Mouse (Mus musculus): ENCODE data around the gene Upf2. TPM values are rescaled to one million over a fixed set of nuclear protein-coding genes. Genes with fewer than 3 reads are reported as not detected.
"Not testable (repeated sequence)": the region's sequence is repeated elsewhere in the genome, so short reads cannot be mapped to it uniquely, and the experiment has no call there.

Upf2 gene
- polyA plus RNA-seq, 1 experiment = 0.49 TPM

- no peaks in the 10 kb centered on the region for H3K36me3 ChIP-seq (ENCODE audit: control insufficient read depth)
- TF ChIP-seq GATA1 (IDR thresholded peaks at IDR 0.05; ENCODE audit: low read length) (no peak), TAL1 (IDR thresholded peaks at IDR 0.05; ENCODE audit: low read length) (no peak)
- H3K9me3 ChIP-seq (ENCODE audit: control insufficient read depth, low read length) = no peaks in the 10 kb centered on the region
- no peaks in the 10 kb centered on the region for H3K27me3 ChIP-seq (ENCODE audit: control insufficient read depth)
- H3K4me1 ChIP-seq (ENCODE audit: control insufficient read depth) = peaks cover 64% of the 10 kb centered on the region
- H3K4me3 ChIP-seq (replicated peaks) = peak within 1 kb of the TSS; percentile 75
Observed at GRCm38 (mm10) chr2:5942416-5943032, 8.7 kb upstream of the Upf2 start, which contains the start of gene Dhtkd1. Dhtkd1 (minus strand) TSS chr2:5942792.

DNA sequence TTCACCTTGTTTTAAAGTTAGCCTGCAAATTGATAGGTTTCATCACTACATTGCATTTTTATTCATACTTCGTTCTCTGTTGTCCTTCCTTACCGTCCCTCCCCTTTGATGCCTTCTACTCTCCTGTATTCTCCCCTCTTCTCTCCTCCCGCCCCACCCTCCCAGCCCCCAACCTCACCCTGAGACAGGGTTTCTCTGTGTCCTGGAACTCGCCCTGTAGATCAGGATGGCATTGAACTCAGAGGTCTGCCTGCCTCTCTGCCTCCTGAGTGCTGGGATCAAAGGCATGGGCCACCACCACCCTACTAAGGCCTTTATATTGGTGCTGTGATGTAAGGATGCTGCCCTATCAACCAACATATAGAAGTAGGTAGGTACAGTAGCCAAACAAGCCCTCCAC, 8.2 kb upstream of the Upf2 start:
- Histone ChIP-seq H3K9me3 (ENCODE audit: control insufficient read depth, low read length) (no peaks in the 10 kb centered on the region), H3K27me3 (ENCODE audit: control insufficient read depth) (no peaks in the 10 kb centered on the region), H3K4me3 (replicated peaks) (peak overlapping the region; percentile 75), H3K4me1 (ENCODE audit: control insufficient read depth) (peaks cover 65% of the 10 kb centered on the region), H3K36me3 (ENCODE audit: control insufficient read depth) (no peaks in the 10 kb centered on the region)
- TF ChIP-seq GATA1 (IDR thresholded peaks at IDR 0.05; ENCODE audit: low read length) = no peak
- no peak for TF ChIP-seq TAL1 (IDR thresholded peaks at IDR 0.05; ENCODE audit: low read length)

DNA sequence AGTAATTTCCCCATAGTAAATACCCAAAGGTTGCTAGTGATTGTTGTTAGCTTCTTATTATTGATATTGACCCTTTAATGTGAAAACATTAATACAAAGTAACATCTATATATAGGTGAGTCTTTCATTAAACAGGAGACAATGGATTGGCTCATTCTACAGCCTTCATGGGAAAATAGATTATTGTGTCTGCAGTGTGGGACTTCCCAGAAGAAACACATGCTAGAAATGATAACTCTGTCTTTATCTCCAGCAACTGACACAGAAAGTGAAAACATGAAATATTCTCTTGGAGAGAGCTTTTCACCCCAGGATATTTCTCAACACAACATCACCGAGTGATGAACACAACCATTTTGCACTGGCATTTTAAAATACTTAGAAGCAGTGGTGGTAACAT, 5.6 kb upstream of the Upf2 start:
- no peaks in the 10 kb centered on the region for H3K9me3 ChIP-seq (ENCODE audit: control insufficient read depth, low read length)
- no peak; the same call in 2 of the 3 replicates for TF ChIP-seq TAL1 (IDR thresholded peaks at IDR 0.05; ENCODE audit: low read length)
- no peak for TF ChIP-seq GATA1 (IDR thresholded peaks at IDR 0.05; ENCODE audit: low read length)
- H3K4me3 ChIP-seq (replicated peaks) = no peak overlapping the region
- no peaks in the 10 kb centered on the region for H3K36me3 ChIP-seq (ENCODE audit: control insufficient read depth)
- H3K4me1 ChIP-seq (ENCODE audit: control insufficient read depth) = peaks cover 70% of the 10 kb centered on the region
- H3K27me3 ChIP-seq (ENCODE audit: control insufficient read depth) = no peaks in the 10 kb centered on the region

DNA sequence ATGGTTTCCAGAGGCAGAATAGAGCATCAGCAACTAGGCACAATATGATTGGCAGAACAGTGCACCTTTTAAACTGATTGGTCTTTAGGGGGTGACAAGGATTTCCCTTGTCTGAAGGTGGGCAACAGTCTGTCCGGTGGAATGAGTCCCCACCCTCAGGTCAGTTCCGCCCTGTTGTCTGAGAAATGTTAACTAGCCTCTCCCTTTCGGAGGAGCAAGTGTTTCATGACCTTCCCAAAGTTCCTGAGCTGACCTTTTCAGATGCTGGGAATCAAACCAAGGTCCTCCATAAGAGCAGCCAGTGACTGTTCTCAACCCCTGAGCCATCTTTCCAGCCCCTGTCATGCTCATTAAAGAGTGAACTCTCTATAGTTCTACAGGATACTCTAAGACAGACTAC, 4.4 kb upstream of the Upf2 start:
- no peak for TF ChIP-seq GATA1 (IDR thresholded peaks at IDR 0.05; ENCODE audit: low read length)
- TF ChIP-seq TAL1 (IDR thresholded peaks at IDR 0.05; ENCODE audit: low read length) = no peak
- H3K36me3 ChIP-seq (ENCODE audit: control insufficient read depth) = no peaks in the 10 kb centered on the region
- peaks cover 69% of the 10 kb centered on the region for H3K4me1 ChIP-seq (ENCODE audit: control insufficient read depth)
- no peaks in the 10 kb centered on the region for H3K27me3 ChIP-seq (ENCODE audit: control insufficient read depth)
- H3K9me3 ChIP-seq (ENCODE audit: control insufficient read depth, low read length) = no peaks in the 10 kb centered on the region
- no peak overlapping the region for H3K4me3 ChIP-seq (replicated peaks)

- Histone ChIP-seq H3K4me1 (ENCODE audit: control insufficient read depth) (peaks cover 63% of the 10 kb centered on the region), H3K36me3 (ENCODE audit: control insufficient read depth) (peaks cover 3% of the 10 kb centered on the region)
Observed at GRCm38 (mm10) chr2:5948964-5949363, 2.3 kb upstream of the Upf2 start.

DNA sequence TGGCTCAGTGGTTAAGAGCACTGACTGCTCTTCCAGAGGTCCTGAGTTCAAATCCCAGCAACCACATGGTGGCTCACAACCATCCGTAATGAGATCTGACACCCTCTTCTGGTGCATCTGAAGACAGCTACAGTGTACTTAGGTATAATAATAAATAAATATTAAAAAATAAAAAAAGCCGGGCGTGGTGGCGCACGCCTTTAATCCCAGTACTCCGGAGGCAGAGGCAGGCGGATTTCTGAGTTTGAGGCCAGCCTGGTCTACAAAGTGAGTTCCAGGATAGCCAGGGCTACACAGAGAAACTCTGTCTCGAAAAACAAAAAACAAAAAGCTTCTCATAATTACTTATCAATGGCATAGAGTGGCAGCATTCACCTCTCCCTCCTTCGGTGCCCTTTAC, 1.4 kb upstream of the Upf2 start:
- peaks cover 58% of the 10 kb centered on the region for H3K4me1 ChIP-seq (ENCODE audit: control insufficient read depth)
- H3K27me3 ChIP-seq (ENCODE audit: control insufficient read depth); H3K36me3 ChIP-seq (ENCODE audit: control insufficient read depth); H3K9me3 ChIP-seq (ENCODE audit: control insufficient read depth, low read length): not testable (repeated sequence)
- peak overlapping the region; percentile 99 for H3K4me3 ChIP-seq (replicated peaks)

More at GRCm38 (mm10) chr2:5948964-5949363, 2.3 kb upstream of the Upf2 start:
- no peaks in the 10 kb centered on the region for H3K27me3 ChIP-seq (ENCODE audit: control insufficient read depth)
- TF ChIP-seq TAL1 (IDR thresholded peaks at IDR 0.05; ENCODE audit: low read length) = no peak
- TF ChIP-seq GATA1 (IDR thresholded peaks at IDR 0.05; ENCODE audit: low read length) = no peak
- H3K4me3 ChIP-seq (replicated peaks) = no peak overlapping the region
- no peaks in the 10 kb centered on the region for H3K9me3 ChIP-seq (ENCODE audit: control insufficient read depth, low read length)

GRCm38 (mm10) chr2:5950305-5950704, 964 bp upstream of the Upf2 start:
- Histone ChIP-seq H3K9me3 (ENCODE audit: control insufficient read depth, low read length) (no peaks in the 10 kb centered on the region), H3K4me1 (ENCODE audit: control insufficient read depth) (peaks cover 57% of the 10 kb centered on the region), H3K27me3 (ENCODE audit: control insufficient read depth) (no peaks in the 10 kb centered on the region), H3K36me3 (ENCODE audit: control insufficient read depth) (peaks cover 4% of the 10 kb centered on the region), H3K4me3 (replicated peaks) (peak overlapping the region; percentile 99)
- no peak for TF ChIP-seq TAL1 (IDR thresholded peaks at IDR 0.05; ENCODE audit: low read length)
- TF ChIP-seq GATA1 (IDR thresholded peaks at IDR 0.05; ENCODE audit: low read length) = no peak

DNA sequence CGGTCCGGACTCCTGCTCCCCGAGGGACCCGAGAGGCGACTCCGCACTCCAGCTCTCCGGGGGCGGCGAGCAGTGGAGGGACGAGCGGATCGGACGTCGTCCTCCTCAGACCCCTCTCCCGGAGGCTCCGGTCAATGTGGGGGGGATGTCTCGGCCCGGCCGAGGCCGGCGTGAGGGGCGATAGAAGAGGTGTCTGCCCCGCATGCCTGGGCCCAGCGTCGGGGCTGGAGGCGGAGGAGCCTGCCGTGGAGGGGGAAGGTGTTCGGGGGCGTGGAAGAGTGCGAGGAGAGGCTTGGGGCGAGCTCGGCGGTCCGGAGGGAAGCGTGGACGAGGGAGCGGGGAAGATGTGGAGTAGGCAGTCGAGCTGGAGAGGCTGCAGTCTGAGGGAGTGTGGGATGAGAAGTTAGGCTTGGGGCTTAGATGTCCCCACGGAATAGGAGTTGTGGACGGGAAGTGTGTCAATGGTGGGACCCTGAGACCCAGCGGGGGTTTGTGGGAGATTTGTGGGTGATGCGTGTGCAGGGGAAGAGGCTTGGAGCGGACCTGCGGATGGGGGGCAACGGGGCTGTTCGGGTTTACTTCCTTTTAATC, 447 bp downstream of the Upf2 start:
- H3K4me1 ChIP-seq (ENCODE audit: control insufficient read depth) = peaks cover 44% of the 10 kb centered on the region
- no peaks in the 10 kb centered on the region for H3K27me3 ChIP-seq (ENCODE audit: control insufficient read depth)
- peaks cover 8% of the 10 kb centered on the region for H3K36me3 ChIP-seq (ENCODE audit: control insufficient read depth)
- H3K9me3 ChIP-seq (ENCODE audit: control insufficient read depth, low read length) = no peaks in the 10 kb centered on the region
- H3K4me3 ChIP-seq (replicated peaks) = peak overlapping the region; percentile 99
- TF ChIP-seq GATA1 (IDR thresholded peaks at IDR 0.05; ENCODE audit: low read length) (no peak), TAL1 (IDR thresholded peaks at IDR 0.05; ENCODE audit: low read length) (no peak)

DNA sequence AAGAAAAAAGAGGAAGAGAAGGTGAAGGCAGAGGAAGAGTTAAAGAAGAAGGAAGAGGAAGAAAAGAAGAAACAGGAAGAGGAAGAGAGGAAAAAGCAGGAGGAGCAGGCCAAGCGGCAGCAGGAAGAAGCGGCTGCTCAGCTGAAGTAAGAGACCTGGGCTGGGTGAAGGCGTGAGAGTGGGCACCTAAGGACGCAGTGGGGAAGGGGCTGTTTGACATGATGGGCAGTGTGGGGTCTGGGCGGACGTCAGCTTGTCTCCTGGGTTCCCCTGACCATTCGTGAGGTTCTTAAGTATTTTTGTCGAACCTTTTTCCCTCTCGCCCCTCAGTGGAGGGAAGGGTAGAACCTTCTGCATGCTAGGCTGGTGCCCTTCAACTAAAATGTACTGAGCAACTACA, 6.4 kb downstream of the Upf2 start:
- no peaks in the 10 kb centered on the region for H3K27me3 ChIP-seq (ENCODE audit: control insufficient read depth)
- peaks cover 67% of the 10 kb centered on the region for H3K36me3 ChIP-seq (ENCODE audit: control insufficient read depth)
- no peak overlapping the region for H3K4me3 ChIP-seq (replicated peaks)
- TF ChIP-seq TAL1 (IDR thresholded peaks at IDR 0.05; ENCODE audit: low read length) (no peak), GATA1 (IDR thresholded peaks at IDR 0.05; ENCODE audit: low read length) (no peak)
- H3K9me3 ChIP-seq (ENCODE audit: control insufficient read depth, low read length) = no peaks in the 10 kb centered on the region
- H3K4me1 ChIP-seq (ENCODE audit: control insufficient read depth) = peaks cover 11% of the 10 kb centered on the region

All from erythroblast, embryonic 14.5 days (primary cell).